Mouse (Mus musculus) hindbrain, embryonic 14.5 days (tissue): ENCODE measurements around the gene Slc39a8. TPM values are rescaled to one million over a fixed set of nuclear protein-coding genes. Genes with fewer than 3 reads are reported as not detected.

Source experiments
- ATAC-seq: fragments of 200-750 bp; cut with Nextera tagmentation; 2 replicates; pipeline ENCODE4 v1.8.0; 2017; ENCODE audit warnings: moderate number of reproducible peaks, mild to moderate bottlenecking, moderate TSS enrichment, moderate library complexity; ENCODE audit not compliant: low FRiP score
- DNase-seq: peaks from one replicate; pipeline ENCODE4 v3.0.0-alpha.2; 2015; ENCODE audit warnings: low spot score
- H3K27ac ChIP-seq: fragments of 300-500 bp; sonication (generic); 2 replicates; pipeline ENCODE4 v1.5.1; 2014; ENCODE audit warnings: mild to moderate bottlenecking, moderate library complexity
- H3K27me3 ChIP-seq: fragments of 300-500 bp; sonication (generic); 2 replicates; pipeline ENCODE4 v1.6.1; 2014; ENCODE audit warnings: mild to moderate bottlenecking, low read length, mixed read lengths; ENCODE audit not compliant: control insufficient read depth, insufficient read depth
- H3K36me3 ChIP-seq: fragments of 300-500 bp; sonication (generic); replicated peaks from 2 replicates; pipeline ENCODE4 v1.6.1; 2014; ENCODE audit not compliant: control insufficient read depth, insufficient read depth
- H3K4me1 ChIP-seq: fragments of 300-500 bp; sonication (generic); replicated peaks from 2 replicates; pipeline ENCODE4 v1.6.1; 2014; ENCODE audit warnings: antibody characterized with exemption, low read length, mixed read lengths; ENCODE audit not compliant: control insufficient read depth, insufficient read depth
- H3K4me2 ChIP-seq: fragments of 300-500 bp; sonication (generic); replicated peaks from 2 replicates; pipeline ENCODE4 v1.6.1; 2014; ENCODE audit warnings: mild to moderate bottlenecking, moderate library complexity
- H3K4me3 ChIP-seq: fragments of 300-500 bp; sonication (generic); replicated peaks from 2 replicates; pipeline ENCODE4 v1.5.1; 2014; ENCODE audit warnings: mild to moderate bottlenecking, low read length
- H3K9ac ChIP-seq: fragments of 300-500 bp; sonication (generic); 2 replicates; pipeline ENCODE4 v1.6.1; 2014
- H3K9me3 ChIP-seq: fragments of 300-500 bp; sonication (generic); 2 replicates; pipeline ENCODE4 v1.6.1; 2016; ENCODE audit warnings: low read length; ENCODE audit not compliant: control insufficient read depth
- WGBS: fragments of 180-500 bp; shearing (Covaris S2); extraction: QIAGEN DNeasy Blood & Tissue Kit; methylation state at CpG from one replicate; pipeline ENCODE4 v1.1.7; 2014; 5-methylcytosine and 5-hydroxymethylcytosine counted together
- polyA plus RNA-seq: library from polyadenylated mRNA; unstranded; fragments of >200 nt; fragmentation: Nextera tagmentation; extraction: Ambion mirVana; gene quantifications from 2 replicates; pipeline ENCODE4 v1.2.1, GENCODE M21; 2014

Slc39a8 gene
- polyA plus RNA-seq, 1 experiment from 2014 or later, result 14.9 TPM

GRCm38 (mm10) chr3:135825754-135826683, 940 bp downstream of the Slc39a8 start:
- Histone ChIP-seq H3K4me1 (peaks cover 13% of the 10 kb centered on the region; the same call in 1 of the 2 replicates), H3K27me3 (peaks cover 9% of the 10 kb centered on the region; the same call in 1 of the 2 replicates), H3K27ac (0 out of 2 replicates have a peak overlapping the region, but pooled peaks have one; percentile 34), H3K4me3 (peak overlapping the region; percentile 52), H3K36me3 (no peaks in the 10 kb centered on the region), H3K4me2 (peak overlapping the region; percentile 89), H3K9me3 (no peaks in the 10 kb centered on the region), H3K9ac (peak overlapping the region; percentile 59)
- DNase-seq, result peak; percentile 33
- under 1% methylated on average over 56 of the region's 57 CpGs for whole genome bisulfite sequencing
- ATAC-seq, result peak; percentile 75

DNA sequence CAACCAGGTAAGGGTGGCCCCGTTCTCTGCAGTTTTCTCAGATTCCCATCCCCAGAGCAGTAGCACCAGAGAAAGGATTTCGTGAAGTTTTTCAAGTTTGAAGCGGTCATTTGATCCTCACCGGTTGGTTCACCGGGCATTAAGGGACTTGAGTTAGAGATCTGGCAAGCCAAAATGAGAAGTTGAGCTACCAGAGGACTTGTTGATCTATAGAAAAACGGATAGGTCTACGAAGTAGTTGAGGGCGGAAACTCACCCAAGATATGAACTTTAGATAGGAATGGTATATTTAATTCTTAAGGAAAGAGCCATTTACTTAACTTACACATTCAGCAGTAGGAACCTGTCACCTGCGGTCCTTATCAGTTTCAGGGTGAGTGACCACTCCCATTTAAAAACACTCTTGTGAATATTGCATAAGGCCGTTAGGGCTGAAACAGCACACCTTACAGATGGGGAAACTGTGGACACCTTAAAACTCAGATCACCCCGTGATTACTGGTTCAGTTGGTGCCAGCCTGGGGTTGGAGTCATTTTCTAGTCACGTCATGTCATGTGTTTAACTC, 1.7 kb downstream of the Slc39a8 start:
- H3K36me3 ChIP-seq, result no peaks in the 10 kb centered on the region
- DNase-seq (no peak), ATAC-seq (no peak)
- 23% methylated on average over 12 of the region's 12 CpGs for whole genome bisulfite sequencing
- peaks cover 9% of the 10 kb centered on the region; the same call in 1 of the 2 replicates for H3K27me3 ChIP-seq
- no peak overlapping the region for H3K27ac ChIP-seq
- H3K4me1 ChIP-seq, result peaks cover 13% of the 10 kb centered on the region; the same call in 1 of the 2 replicates
- no peaks in the 10 kb centered on the region for H3K9me3 ChIP-seq
- H3K9ac ChIP-seq, result peak overlapping the region; percentile 59
- peak overlapping the region; percentile 52 for H3K4me3 ChIP-seq
- H3K4me2 ChIP-seq, result peak overlapping the region; percentile 89

- Histone ChIP-seq H3K27me3 (peaks cover 9% of the 10 kb centered on the region; the same call in 1 of the 2 replicates), H3K27ac (no peak overlapping the region), H3K4me1 (peaks cover 13% of the 10 kb centered on the region; the same call in 1 of the 2 replicates), H3K9me3 (no peaks in the 10 kb centered on the region), H3K9ac (no peak overlapping the region), H3K4me2 (peak overlapping the region; percentile 10), H3K36me3 (no peaks in the 10 kb centered on the region), H3K4me3 (no peak overlapping the region)
- DNase-seq (no peak), ATAC-seq (no peak)
- 82% methylated on average over 1 of the region's 1 CpGs for WGBS
These were observed 2.9 kb downstream of the Slc39a8 start for GRCm38 (mm10) chr3:135828000-135828399.

DNA sequence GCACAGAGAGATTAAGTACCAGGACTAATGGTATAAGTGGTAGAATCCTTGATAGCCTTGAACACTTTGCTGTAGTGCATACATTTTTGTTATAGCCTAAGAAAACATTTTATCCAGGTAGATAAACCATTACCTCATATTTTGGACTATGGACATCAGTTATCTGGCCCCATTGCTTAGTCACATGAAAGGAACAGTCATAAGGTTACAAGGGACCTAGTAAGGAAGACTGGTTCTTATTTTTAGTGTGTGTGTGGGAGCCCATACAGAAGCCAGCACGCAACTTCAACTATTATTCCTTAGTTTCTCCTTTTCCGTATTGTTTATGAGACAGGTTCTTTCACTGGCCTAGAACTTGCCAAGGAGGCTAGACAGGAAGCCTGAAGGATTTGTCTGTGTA, 7.4 kb downstream of the Slc39a8 start:
- Histone ChIP-seq H3K27me3 (no peaks in the 10 kb centered on the region), H3K9ac (no peak overlapping the region), H3K4me2 (no peak overlapping the region), H3K36me3 (no peaks in the 10 kb centered on the region), H3K9me3 (no peaks in the 10 kb centered on the region), H3K4me1 (no peaks in the 10 kb centered on the region), H3K27ac (no peak overlapping the region), H3K4me3 (no peak overlapping the region)
- 98% methylated on average over 2 of the region's 2 CpGs for WGBS
- no peak for ATAC-seq
- DNase-seq, result no peak

- Histone ChIP-seq H3K4me3 (no peak overlapping the region), H3K4me2 (no peak overlapping the region), H3K36me3 (no peaks in the 10 kb centered on the region), H3K27me3 (no peaks in the 10 kb centered on the region), H3K9ac (no peak overlapping the region), H3K9me3 (no peaks in the 10 kb centered on the region), H3K27ac (no peak overlapping the region), H3K4me1 (no peaks in the 10 kb centered on the region)
- 87% methylated on average over 4 of the region's 4 CpGs for WGBS
- DNase-seq, result no peak
- ATAC-seq, result no peak
These were observed 7.8 kb downstream of the Slc39a8 start for GRCm38 (mm10) chr3:135832907-135833306.

DNA sequence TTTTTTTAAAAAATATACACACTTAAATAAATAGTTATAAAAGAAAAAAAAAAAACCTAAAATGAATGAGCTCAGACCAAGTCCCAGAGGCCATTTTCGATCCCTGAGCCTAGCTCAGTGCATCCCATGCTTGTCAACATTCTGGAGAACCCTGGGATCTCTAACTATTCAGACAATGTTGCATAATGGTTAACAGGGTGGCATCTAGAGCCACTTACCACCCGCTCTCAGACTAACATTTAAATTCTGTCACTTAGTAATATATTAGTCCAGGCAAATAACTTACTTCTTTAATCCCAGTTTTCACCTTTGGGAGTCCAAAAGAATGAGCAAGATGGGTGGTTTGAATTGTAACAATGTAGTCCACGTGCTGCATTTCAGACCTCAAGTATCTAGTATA, 9.9 kb downstream of the Slc39a8 start:
- ATAC-seq (no peak), DNase-seq (no peak)
- H3K4me3 ChIP-seq, result no peak overlapping the region
- no peaks in the 10 kb centered on the region for H3K4me1 ChIP-seq
- H3K9me3 ChIP-seq, result no peaks in the 10 kb centered on the region
- no peaks in the 10 kb centered on the region for H3K27me3 ChIP-seq
- H3K36me3 ChIP-seq, result no peaks in the 10 kb centered on the region
- 93% methylated on average over 3 of the region's 3 CpGs for WGBS
- no peak overlapping the region for H3K4me2 ChIP-seq
- H3K27ac ChIP-seq, result no peak overlapping the region
- no peak overlapping the region for H3K9ac ChIP-seq

GRCm38 (mm10) chr3:135839535-135839934, 14.5 kb downstream of the Slc39a8 start:
- Histone ChIP-seq H3K27me3 (no peaks in the 10 kb centered on the region), H3K36me3 (no peaks in the 10 kb centered on the region), H3K4me1 (no peaks in the 10 kb centered on the region), H3K27ac (no peak overlapping the region), H3K4me3 (no peak overlapping the region), H3K9ac (no peak overlapping the region), H3K9me3 (no peaks in the 10 kb centered on the region), H3K4me2 (no peak overlapping the region)
- 94% methylated on average over 13 of the region's 13 CpGs for WGBS
- DNase-seq (no peak), ATAC-seq (no peak)

GRCm38 (mm10) chr3:135840185-135840584, 15.1 kb downstream of the Slc39a8 start:
- no peak overlapping the region for H3K27ac ChIP-seq
- 84% methylated on average over 12 of the region's 12 CpGs for WGBS
- H3K9me3 ChIP-seq, result no peaks in the 10 kb centered on the region
- no peak overlapping the region for H3K9ac ChIP-seq
- no peaks in the 10 kb centered on the region for H3K36me3 ChIP-seq
- ATAC-seq (no peak), DNase-seq (no peak)
- H3K4me3 ChIP-seq, result no peak overlapping the region
- no peak overlapping the region for H3K4me2 ChIP-seq
- no peaks in the 10 kb centered on the region for H3K27me3 ChIP-seq
- H3K4me1 ChIP-seq, result no peaks in the 10 kb centered on the region

DNA sequence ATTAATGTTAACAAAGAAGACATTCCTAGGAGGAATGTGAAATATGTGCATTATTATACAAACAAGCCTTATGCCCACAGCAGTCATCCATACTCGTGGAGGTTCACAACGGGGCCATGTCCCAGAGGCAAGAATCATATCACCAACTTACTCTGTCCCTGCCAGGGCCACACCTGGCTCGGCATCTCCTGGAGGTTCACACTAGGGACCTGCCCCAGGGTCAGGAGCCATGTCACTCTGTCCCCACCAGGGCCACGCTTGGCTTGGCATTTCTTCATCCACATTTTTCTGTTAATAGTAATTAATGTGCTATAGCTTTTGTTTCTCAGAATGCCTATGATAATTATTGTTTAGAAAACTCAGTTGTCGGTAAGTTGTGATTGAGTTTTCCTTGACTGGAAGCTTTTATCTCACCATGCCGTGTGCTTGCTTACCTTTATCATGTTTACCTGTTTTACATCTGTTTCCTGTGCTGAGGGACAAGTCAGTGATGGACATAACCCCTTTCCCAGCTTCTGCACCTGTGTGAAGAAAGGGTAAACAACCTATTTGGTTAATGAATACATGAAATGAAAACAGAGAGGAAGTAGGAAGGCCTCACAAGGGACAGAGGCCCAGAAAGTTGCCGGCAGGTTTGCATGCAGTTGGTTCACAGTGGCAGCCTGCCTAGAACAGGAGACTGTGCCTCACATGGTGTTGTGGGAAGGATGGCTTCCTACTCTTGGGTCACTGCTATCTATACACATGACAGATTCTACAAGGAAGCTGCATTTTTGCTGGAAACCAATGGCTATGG, 16.8 kb downstream of the Slc39a8 start:
- 80% methylated on average over 7 of the region's 7 CpGs for WGBS
- H3K4me3 ChIP-seq, result no peak overlapping the region
- DNase-seq, result no peak
- no peaks in the 10 kb centered on the region for H3K4me1 ChIP-seq
- H3K36me3 ChIP-seq, result no peaks in the 10 kb centered on the region
- H3K4me2 ChIP-seq, result no peak overlapping the region
- no peak for ATAC-seq
- H3K27ac ChIP-seq, result no peak overlapping the region
- no peaks in the 10 kb centered on the region for H3K27me3 ChIP-seq
- H3K9me3 ChIP-seq, result no peaks in the 10 kb centered on the region
- H3K9ac ChIP-seq, result no peak overlapping the region
